Mouse (Mus musculus) forebrain, embryonic 12.5 days (tissue): ENCODE results near the gene Rims1. TPM values are rescaled to one million over a fixed set of nuclear protein-coding genes. Genes with fewer than 3 reads are reported as not detected.

Experiments used
- ATAC-seq: fragments of 200-750 bp; cut with Nextera tagmentation; 2 replicates; pipeline ENCODE4 v1.8.0; 2017; ENCODE audit warnings: moderate TSS enrichment; ENCODE audit not compliant: low FRiP score
- H3K27ac ChIP-seq: fragments of 300-500 bp; sonication (generic); 2 replicates; pipeline ENCODE4 v1.5.1; 2016; ENCODE audit warnings: mild to moderate bottlenecking
- H3K27me3 ChIP-seq: fragments of 300-500 bp; sonication (generic); 2 replicates; pipeline ENCODE4 v1.6.1; 2016; ENCODE audit warnings: mild to moderate bottlenecking
- H3K36me3 ChIP-seq: fragments of 300-500 bp; sonication (generic); replicated peaks from 2 replicates; pipeline ENCODE4 v1.6.1; 2016; ENCODE audit warnings: mild to moderate bottlenecking
- H3K4me1 ChIP-seq: fragments of 300-500 bp; sonication (generic); 2 replicates; pipeline ENCODE4 v1.6.1; 2016
- H3K4me2 ChIP-seq: fragments of 300-500 bp; sonication (generic); 2 replicates; pipeline ENCODE4 v1.6.1; 2016; ENCODE audit warnings: mild to moderate bottlenecking, moderate library complexity
- H3K4me3 ChIP-seq: fragments of 300-500 bp; sonication (generic); replicated peaks from 2 replicates; pipeline ENCODE4 v1.5.1; 2016; ENCODE audit warnings: mild to moderate bottlenecking
- H3K9ac ChIP-seq: fragments of 300-500 bp; sonication (generic); 2 replicates; pipeline ENCODE4 v1.6.1; 2016; ENCODE audit warnings: mild to moderate bottlenecking
- H3K9me3 ChIP-seq: fragments of 300-500 bp; sonication (generic); 2 replicates; pipeline ENCODE4 v1.6.1; 2016
- WGBS: fragments of 180-500 bp; shearing (Covaris S2); methylation state at CpG from one replicate; pipeline ENCODE4 v1.1.7; 2016; 5-methylcytosine and 5-hydroxymethylcytosine counted together
- polyA plus RNA-seq: library from polyadenylated mRNA; unstranded; fragments of >200 nt; fragmentation: Nextera tagmentation; extraction: Ambion mirVana; gene quantifications from 2 replicates; pipeline ENCODE4 v1.2.1, GENCODE M21; 2016

Rims1 gene
- 3.4 and 5.4 TPM in 2 replicates for polyA plus RNA-seq

GRCm38 (mm10) chr1:22805726-22806625 lies at the start of gene Rims1:
Gene Rims1 (minus strand): TSS chr1:22805994.
- Histone ChIP-seq H3K36me3 (no peaks in the 10 kb centered on the region), H3K4me3 (peak within 1 kb of the TSS; percentile 72), H3K27me3 (peaks cover 8% of the 10 kb centered on the region; the same call in 1 of the 2 replicates), H3K4me1 (peaks cover 18% of the 10 kb centered on the region; the same call in 1 of the 2 replicates), H3K4me2 (peak within 1 kb of the TSS; percentile 83), H3K27ac (peak within 1 kb of the TSS; percentile 69), H3K9me3 (no peaks in the 10 kb centered on the region), H3K9ac (peak within 1 kb of the TSS; percentile 89)
- under 1% methylated on average over 59 of the region's 76 CpGs for WGBS
- peak; percentile 95 for ATAC-seq

GRCm38 (mm10) chr1:22806626-22807096 lies 867 bp upstream of the Rims1 start:
- H3K27ac ChIP-seq, result no peak overlapping the region
- ATAC-seq, result no peak

GRCm38 (mm10) chr1:22805025-22805725 lies 619 bp downstream of the Rims1 start:
- WGBS, result 6% methylated on average over 15 of the region's 15 CpGs
- no peaks in the 10 kb centered on the region for H3K36me3 ChIP-seq
- no peaks in the 10 kb centered on the region for H3K9me3 ChIP-seq
- H3K9ac ChIP-seq, result peak overlapping the region; percentile 89
- ATAC-seq, result peak; percentile 68
- peak overlapping the region; percentile 69; the same call in 1 of the 2 replicates for H3K27ac ChIP-seq
- H3K4me1 ChIP-seq, result peaks cover 18% of the 10 kb centered on the region; the same call in 1 of the 2 replicates
- peaks cover 8% of the 10 kb centered on the region; the same call in 1 of the 2 replicates for H3K27me3 ChIP-seq
- H3K4me2 ChIP-seq, result peak overlapping the region; percentile 83
- H3K4me3 ChIP-seq, result peak overlapping the region; percentile 72

More at GRCm38 (mm10) chr1:22806626-22807096, 867 bp upstream of the Rims1 start:
- H3K9ac ChIP-seq, result 0 out of 2 replicates have a peak overlapping the region, but pooled peaks have one; percentile 89
- peaks cover 8% of the 10 kb centered on the region; the same call in 1 of the 2 replicates for H3K27me3 ChIP-seq
- H3K4me2 ChIP-seq, result peak overlapping the region; percentile 83
- peaks cover 18% of the 10 kb centered on the region; the same call in 1 of the 2 replicates for H3K4me1 ChIP-seq
- 25% methylated on average over 8 of the region's 8 CpGs for WGBS
- H3K9me3 ChIP-seq, result no peaks in the 10 kb centered on the region
- peak overlapping the region; percentile 72 for H3K4me3 ChIP-seq
- no peaks in the 10 kb centered on the region for H3K36me3 ChIP-seq

GRCm38 (mm10) chr1:22804148-22804885 lies 1.5 kb downstream of the Rims1 start:
- Histone ChIP-seq H3K9me3 (no peaks in the 10 kb centered on the region), H3K27me3 (peaks cover 8% of the 10 kb centered on the region; the same call in 1 of the 2 replicates), H3K4me3 (peak overlapping the region; percentile 72; the same call in 1 of the 2 replicates), H3K27ac (no peak overlapping the region), H3K4me2 (peak overlapping the region; percentile 83), H3K36me3 (no peaks in the 10 kb centered on the region), H3K4me1 (peaks cover 18% of the 10 kb centered on the region; the same call in 1 of the 2 replicates), H3K9ac (no peak overlapping the region)
- no peak for ATAC-seq
- 78% methylated on average over 4 of the region's 4 CpGs for whole genome bisulfite sequencing

- H3K4me2 ChIP-seq, result no peak overlapping the region
- no peak for ATAC-seq
- peaks cover 18% of the 10 kb centered on the region; the same call in 1 of the 2 replicates for H3K4me1 ChIP-seq
- no peak overlapping the region for H3K9ac ChIP-seq
- no peaks in the 10 kb centered on the region for H3K36me3 ChIP-seq
- H3K9me3 ChIP-seq, result no peaks in the 10 kb centered on the region
- H3K4me3 ChIP-seq, result no peak overlapping the region
- peaks cover 8% of the 10 kb centered on the region; the same call in 1 of the 2 replicates for H3K27me3 ChIP-seq
- WGBS, result 82% methylated on average over 2 of the region's 2 CpGs
- no peak overlapping the region for H3K27ac ChIP-seq
Observed at GRCm38 (mm10) chr1:22803471-22803870, 2.3 kb downstream of the Rims1 start.

GRCm38 (mm10) chr1:22800276-22800675 lies 5.5 kb downstream of the Rims1 start:
- H3K9ac ChIP-seq, result no peak overlapping the region
- ATAC-seq, result no peak
- no peaks in the 10 kb centered on the region for H3K9me3 ChIP-seq
- WGBS, result 87% methylated on average over 5 of the region's 5 CpGs
- H3K27ac ChIP-seq, result no peak overlapping the region
- no peak overlapping the region for H3K4me2 ChIP-seq
- no peak overlapping the region for H3K4me3 ChIP-seq
- peaks cover 4% of the 10 kb centered on the region; the same call in 1 of the 2 replicates for H3K27me3 ChIP-seq
- peaks cover 12% of the 10 kb centered on the region; the same call in 1 of the 2 replicates for H3K4me1 ChIP-seq
- H3K36me3 ChIP-seq, result no peaks in the 10 kb centered on the region

GRCm38 (mm10) chr1:22797091-22797490 lies 8.7 kb downstream of the Rims1 start:
- H3K27ac ChIP-seq, result no peak overlapping the region
- no peak for ATAC-seq
- H3K9me3 ChIP-seq, result no peaks in the 10 kb centered on the region
- WGBS, result 64% methylated on average over 5 of the region's 5 CpGs
- no peaks in the 10 kb centered on the region for H3K36me3 ChIP-seq
- no peaks in the 10 kb centered on the region for H3K4me1 ChIP-seq
- H3K27me3 ChIP-seq, result no peaks in the 10 kb centered on the region
- H3K9ac ChIP-seq, result no peak overlapping the region
- no peak overlapping the region for H3K4me2 ChIP-seq
- no peak overlapping the region for H3K4me3 ChIP-seq

- Histone ChIP-seq H3K9me3 (no peaks in the 10 kb centered on the region), H3K27me3 (no peaks in the 10 kb centered on the region), H3K9ac (no peak overlapping the region), H3K36me3 (no peaks in the 10 kb centered on the region), H3K4me2 (no peak overlapping the region), H3K4me3 (no peak overlapping the region), H3K4me1 (no peaks in the 10 kb centered on the region), H3K27ac (no peak overlapping the region)
- 22% methylated on average over 7 of the region's 7 CpGs for WGBS
- ATAC-seq, result no peak
Observed at GRCm38 (mm10) chr1:22789391-22789909, 16.3 kb downstream of the Rims1 start.

- WGBS, result 93% methylated on average over 5 of the region's 5 CpGs
- no peak for ATAC-seq
- Histone ChIP-seq H3K27me3 (no peaks in the 10 kb centered on the region), H3K27ac (no peak overlapping the region), H3K36me3 (no peaks in the 10 kb centered on the region), H3K9me3 (no peaks in the 10 kb centered on the region), H3K4me1 (no peaks in the 10 kb centered on the region), H3K4me2 (no peak overlapping the region), H3K4me3 (no peak overlapping the region), H3K9ac (no peak overlapping the region)
Observed at GRCm38 (mm10) chr1:22787616-22788015, 18.2 kb downstream of the Rims1 start.

- no peak overlapping the region for H3K4me3 ChIP-seq
- ATAC-seq, result no peak
- H3K9ac ChIP-seq, result no peak overlapping the region
- H3K36me3 ChIP-seq, result no peaks in the 10 kb centered on the region
- no peaks in the 10 kb centered on the region for H3K9me3 ChIP-seq
- H3K4me1 ChIP-seq, result no peaks in the 10 kb centered on the region
- 49% methylated on average over 7 of the region's 7 CpGs for WGBS
- H3K27ac ChIP-seq, result no peak overlapping the region
- H3K27me3 ChIP-seq, result no peaks in the 10 kb centered on the region
- no peak overlapping the region for H3K4me2 ChIP-seq
Observed at GRCm38 (mm10) chr1:22770530-22771254, 35.1 kb downstream of the Rims1 start.

GRCm38 (mm10) chr1:22763376-22763775 lies 42.4 kb downstream of the Rims1 start:
- ATAC-seq, result no peak
- H3K9me3 ChIP-seq, result no peaks in the 10 kb centered on the region
- H3K4me2 ChIP-seq, result no peak overlapping the region
- no peaks in the 10 kb centered on the region for H3K27me3 ChIP-seq
- H3K27ac ChIP-seq, result no peak overlapping the region
- no peaks in the 10 kb centered on the region for H3K36me3 ChIP-seq
- H3K9ac ChIP-seq, result no peak overlapping the region
- no peaks in the 10 kb centered on the region for H3K4me1 ChIP-seq
- no peak overlapping the region for H3K4me3 ChIP-seq
- 89% methylated on average over 4 of the region's 4 CpGs for WGBS
